Mouse (Mus musculus): ENCODE data around the gene Psmb5.

DNA sequence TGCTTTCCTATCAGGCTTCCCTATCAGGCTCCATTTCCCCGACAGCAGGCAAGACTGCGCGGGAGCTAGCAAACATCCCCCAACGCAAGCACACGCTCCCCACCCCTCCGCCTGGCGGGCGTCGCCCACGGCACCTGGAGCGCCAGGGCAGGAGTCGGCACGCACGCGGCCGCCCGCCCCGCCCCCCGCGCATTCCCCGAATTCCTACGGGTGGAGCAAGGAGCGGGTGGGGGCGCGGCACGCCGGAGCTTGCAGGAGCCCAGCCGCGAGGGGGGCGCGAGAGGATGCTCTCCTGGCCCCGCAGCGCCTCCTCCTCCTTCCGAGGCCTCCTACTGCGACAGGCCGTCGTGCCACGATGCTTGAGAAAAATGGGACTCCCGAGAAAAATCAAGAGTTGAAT is 42.2 kb downstream of the Psmb5 start:
- no peak; the same call in 1 of the 2 replicates for TF ChIP-seq POLR2A (IDR thresholded peaks at IDR 0.05; ENCODE audit: control insufficient read depth, low read depth, low read length)
- TF ChIP-seq CTCF (IDR thresholded peaks at IDR 0.05; ENCODE audit: control insufficient read depth, insufficient read depth, insufficient replicate concordance, low read depth, low read length): no peak

All from testis, adult 2 months (tissue).